Mouse (Mus musculus) 416B (cell line): ENCODE measurements at regions not wholly inside any gene's neighbourhood (a gene's known extent, or its start where the extent isn't known, plus 50 kb on each side); places are given as distances from the start of the nearest gene placed in this dataset.
A peak's percentile ranks its signal among the peaks of the same experiment; 100 is the strongest.

Experiments used
- DNase-seq: peaks from one replicate; pipeline ENCODE4 v3.0.0; 2011; ENCODE audit warnings: low read depth

GRCm38 (mm10) chr5:68572816-68573215, 541.2 kb downstream of the Grxcr1 start:
- DNase-seq = no peak

DNA sequence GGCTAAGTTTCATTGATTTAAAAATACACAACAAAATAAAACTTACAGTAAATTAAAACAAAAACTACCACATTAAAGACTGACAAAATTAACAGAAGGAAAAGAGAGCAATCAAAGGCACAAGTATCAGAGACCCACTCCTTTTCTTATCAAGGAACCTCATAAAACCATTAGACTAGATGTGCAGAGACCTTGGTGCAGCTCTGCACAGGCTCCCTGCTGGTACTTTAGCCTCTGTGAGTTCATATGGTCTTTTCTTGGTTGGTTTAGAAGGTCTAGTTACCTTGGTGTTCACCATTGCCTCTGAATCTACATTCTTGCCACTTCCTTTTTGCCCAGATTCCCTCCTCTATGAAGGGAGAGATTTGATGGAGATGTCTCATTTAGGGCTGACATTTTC, 544.2 kb downstream of the Grxcr1 start:
- DNase-seq = no peak

GRCm38 (mm10) chr5:68578496-68578895, 546.9 kb downstream of the Grxcr1 start:
- DNase-seq = no peak

DNA sequence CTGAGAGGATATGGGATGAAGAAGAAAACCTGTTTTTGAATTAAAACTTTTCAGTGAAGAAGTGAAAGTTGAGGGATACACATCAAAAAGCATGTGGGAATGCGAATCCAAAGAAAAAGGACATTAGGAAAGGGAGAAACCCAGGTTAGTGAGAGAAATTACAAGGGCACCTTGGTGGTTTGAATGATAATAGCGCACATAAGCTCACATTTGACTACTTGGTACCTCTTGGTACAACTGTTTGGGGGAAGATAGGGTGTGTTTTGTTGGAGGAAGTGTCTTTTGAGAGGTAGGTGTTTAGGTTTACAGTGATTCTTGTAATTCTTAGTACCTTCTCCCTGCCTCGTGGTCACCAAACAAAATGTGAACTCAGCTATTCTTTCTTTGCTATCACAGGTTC, 560.8 kb downstream of the Grxcr1 start:
- no peak for DNase-seq

DNA sequence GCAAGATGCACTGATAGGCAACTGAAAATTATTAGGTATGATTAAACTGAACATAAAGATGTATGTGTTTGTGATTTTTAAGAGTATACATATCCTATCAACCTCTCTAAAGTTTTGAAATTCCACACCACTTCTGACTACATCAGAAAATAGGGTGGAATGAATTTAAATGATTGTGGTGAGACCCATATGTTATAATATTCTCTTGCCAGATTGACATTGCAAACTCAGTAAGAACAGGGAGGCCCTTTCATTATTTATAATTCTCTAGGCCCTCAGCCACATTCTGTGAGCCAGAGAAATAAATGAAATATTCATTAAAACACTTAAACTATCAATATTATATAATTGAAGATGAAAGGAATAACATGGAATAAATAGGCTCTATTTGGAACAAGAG, 586.8 kb downstream of the Grxcr1 start:
- no peak for DNase-seq

GRCm38 (mm10) chr5:68635400-68635799, 603.8 kb downstream of the Grxcr1 start:
- no peak for DNase-seq

DNA sequence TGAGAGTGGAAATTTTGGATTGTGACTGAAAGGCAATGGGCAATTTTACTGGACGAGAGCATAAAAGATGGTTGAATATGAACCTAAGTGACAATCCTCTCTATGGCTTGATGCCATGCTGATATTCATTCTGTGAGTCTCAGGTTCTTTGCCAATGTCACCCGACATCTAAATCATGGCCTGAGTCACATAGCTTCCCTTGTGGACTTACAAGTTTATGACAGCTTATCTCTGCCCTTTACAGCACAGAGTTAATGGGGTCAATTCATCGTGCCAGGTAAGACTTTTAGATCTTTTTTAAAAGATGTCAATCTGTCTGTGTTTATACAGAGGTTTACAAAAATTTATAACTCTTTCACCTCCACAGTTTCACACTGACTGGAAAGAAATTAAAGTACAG, 641.2 kb downstream of the Grxcr1 start:
- no peak for DNase-seq

GRCm38 (mm10) chr5:68701342-68701741, 640.1 kb downstream of the Kctd8 start:
- DNase-seq = no peak

GRCm38 (mm10) chr5:68705411-68706080, 635.9 kb downstream of the Kctd8 start:
- DNase-seq = no peak

- no peak for DNase-seq
These were observed 614.7 kb downstream of the Kctd8 start for GRCm38 (mm10) chr5:68726733-68727132.

GRCm38 (mm10) chr5:68735186-68735585, 606.3 kb downstream of the Kctd8 start:
- DNase-seq = peak; percentile 4

- no peak for DNase-seq
These were observed 591.0 kb downstream of the Kctd8 start for GRCm38 (mm10) chr5:68750499-68750898.

DNA sequence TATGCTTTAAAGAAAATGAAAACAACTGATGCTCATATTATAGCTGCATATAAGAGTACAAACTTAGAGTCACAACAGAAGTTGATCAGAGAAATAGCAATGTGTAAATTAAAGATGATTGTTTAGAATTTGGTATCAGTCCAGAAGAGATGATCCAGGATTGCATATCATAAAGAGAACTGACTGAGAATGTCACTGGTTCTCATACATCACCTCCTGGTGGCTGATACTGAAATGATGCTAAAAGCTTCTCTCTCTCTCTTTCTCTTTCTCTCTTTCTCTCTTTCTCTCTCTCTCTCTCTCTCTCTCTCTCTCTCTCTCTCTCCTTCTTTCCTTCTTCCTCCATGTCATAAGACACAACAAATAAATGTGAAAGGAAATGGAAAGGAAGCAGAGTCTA, 588.5 kb downstream of the Kctd8 start:
- no peak for DNase-seq
